Mouse (Mus musculus): ENCODE results near the gene Magt1. TPM values are rescaled to one million over a fixed set of nuclear protein-coding genes. Genes with fewer than 3 reads are reported as not detected.
A peak's percentile ranks its signal among the peaks of the same experiment; 100 is the strongest.
"Not testable (repeated sequence)": the region's sequence is repeated elsewhere in the genome, so short reads cannot be mapped to it uniquely, and the experiment has no call there.

The Magt1 gene
- polyA plus RNA-seq, 1 experiment from 2014 or later, result 23.4 TPM

- Histone ChIP-seq H3K27ac (replicated peaks; ENCODE audit: low read depth, low read length) (no peak overlapping the region), H3K9ac (replicated peaks; ENCODE audit: low read length) (no peak overlapping the region), H3K36me3 (ENCODE audit: control insufficient read depth, insufficient read depth, low read length) (no peaks in the 10 kb centered on the region)
These were observed 18.5 kb upstream of the Magt1 start for GRCm38 (mm10) chrX:106030176-106030575.

GRCm38 (mm10) chrX:106027343-106027674 lies 15.6 kb upstream of the Magt1 start:
- Histone ChIP-seq H3K27me3 (ENCODE audit: control insufficient read depth, insufficient read depth, low read length) (no peaks in the 10 kb centered on the region), H3K4me2 (ENCODE audit: low read length) (peak overlapping the region; percentile 60), H3K9ac (replicated peaks; ENCODE audit: low read length) (peak overlapping the region; percentile 54), H3K27ac (replicated peaks; ENCODE audit: low read depth, low read length) (peak overlapping the region; percentile 68; the same call in 1 of the 2 replicates), H3K36me3 (ENCODE audit: control insufficient read depth, insufficient read depth, low read length) (no peaks in the 10 kb centered on the region), H3K4me1 (ENCODE audit: control insufficient read depth, insufficient read depth, low read length) (0 out of 2 replicates have a peak, but pooled peaks cover 8% of the 10 kb centered on the region), H3K9me3 (ENCODE audit: control insufficient read depth, low read length) (no peaks in the 10 kb centered on the region), H3K4me3 (replicated peaks; ENCODE audit: low read depth, low read length) (peak overlapping the region; percentile 51)
- DNase-seq (no peak), ATAC-seq (ENCODE audit: low FRiP score, low TSS enrichment) (peak; percentile 28)
- 14% methylated on average over 8 of the region's 8 CpGs for WGBS

More at GRCm38 (mm10) chrX:106030176-106030575, 18.5 kb upstream of the Magt1 start:
- H3K4me2 ChIP-seq (ENCODE audit: low read length), result no peak overlapping the region
- 77% methylated on average over 5 of the region's 5 CpGs for WGBS
- no peaks in the 10 kb centered on the region for H3K27me3 ChIP-seq (ENCODE audit: control insufficient read depth, insufficient read depth, low read length)
- DNase-seq, result no peak
- H3K4me3 ChIP-seq (replicated peaks; ENCODE audit: low read depth, low read length), result no peak overlapping the region
- 0 out of 2 replicates have a peak, but pooled peaks cover 8% of the 10 kb centered on the region for H3K4me1 ChIP-seq (ENCODE audit: control insufficient read depth, insufficient read depth, low read length)
- no peaks in the 10 kb centered on the region for H3K9me3 ChIP-seq (ENCODE audit: control insufficient read depth, low read length)
- ATAC-seq (ENCODE audit: low FRiP score, low TSS enrichment), result no peak

GRCm38 (mm10) chrX:106026418-106027342 lies 15.0 kb upstream of the Magt1 start, which contains the start of gene Atp7a:
TSS of gene Atp7a (plus strand) at chrX:106027276.
- Histone ChIP-seq H3K9ac (replicated peaks; ENCODE audit: low read length) (peak within 1 kb of the TSS; percentile 54), H3K4me3 (replicated peaks; ENCODE audit: low read depth, low read length) (peak within 1 kb of the TSS; percentile 51), H3K36me3 (ENCODE audit: control insufficient read depth, insufficient read depth, low read length) (no peaks in the 10 kb centered on the region), H3K27ac (replicated peaks; ENCODE audit: low read depth, low read length) (peak within 1 kb of the TSS; percentile 68; the same call in 1 of the 2 replicates), H3K9me3 (ENCODE audit: control insufficient read depth, low read length) (no peaks in the 10 kb centered on the region), H3K4me2 (ENCODE audit: low read length) (peak within 1 kb of the TSS; percentile 60), H3K27me3 (ENCODE audit: control insufficient read depth, insufficient read depth, low read length) (no peaks in the 10 kb centered on the region), H3K4me1 (ENCODE audit: control insufficient read depth, insufficient read depth, low read length) (0 out of 2 replicates have a peak, but pooled peaks cover 8% of the 10 kb centered on the region)
- peak; percentile 97 for ATAC-seq (ENCODE audit: low FRiP score, low TSS enrichment)
- 22% methylated on average over 36 of the region's 36 CpGs for whole genome bisulfite sequencing
- peak; percentile 95 for DNase-seq

DNA sequence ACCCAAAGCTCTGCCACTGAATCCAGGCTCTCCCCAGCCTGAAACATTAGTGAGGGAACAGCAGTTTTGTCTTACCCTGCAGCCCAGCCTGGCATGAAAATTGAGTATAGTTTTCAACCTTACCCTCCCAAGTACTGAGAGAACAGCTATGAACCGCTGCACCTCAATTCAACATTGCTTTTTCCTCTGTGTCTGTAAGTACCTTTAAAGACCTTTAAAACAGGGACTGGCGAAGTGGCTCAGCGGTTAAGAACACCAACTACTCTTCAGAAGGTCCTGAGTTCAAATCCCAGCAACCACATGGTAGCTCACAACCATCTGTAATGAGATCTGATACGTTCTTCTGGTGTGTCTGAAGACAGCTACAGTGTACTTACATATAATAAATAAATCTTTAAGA lies 5.8 kb upstream of the Magt1 start:
- 92% methylated on average over 4 of the region's 4 CpGs for WGBS
- Histone ChIP-seq H3K9me3 (ENCODE audit: control insufficient read depth, low read length) (no peaks in the 10 kb centered on the region), H3K9ac (replicated peaks; ENCODE audit: low read length) (no peak overlapping the region), H3K27me3 (ENCODE audit: control insufficient read depth, insufficient read depth, low read length) (no peaks in the 10 kb centered on the region), H3K36me3 (ENCODE audit: control insufficient read depth, insufficient read depth, low read length) (peaks cover 8% of the 10 kb centered on the region; the same call in 1 of the 2 replicates), H3K4me1 (ENCODE audit: control insufficient read depth, insufficient read depth, low read length) (no peaks in the 10 kb centered on the region), H3K4me3 (replicated peaks; ENCODE audit: low read depth, low read length) (no peak overlapping the region), H3K27ac (replicated peaks; ENCODE audit: low read depth, low read length) (no peak overlapping the region), H3K4me2 (ENCODE audit: low read length) (no peak overlapping the region; the same call in 1 of the 2 replicates)
- ATAC-seq (ENCODE audit: low FRiP score, low TSS enrichment) (no peak), DNase-seq (no peak)

GRCm38 (mm10) chrX:106017102-106017501 lies 5.4 kb upstream of the Magt1 start:
- no peak overlapping the region for H3K9ac ChIP-seq (replicated peaks; ENCODE audit: low read length)
- peak overlapping the region; percentile 52 for H3K4me2 ChIP-seq (ENCODE audit: low read length)
- DNase-seq (no peak), ATAC-seq (ENCODE audit: low FRiP score, low TSS enrichment) (no peak)
- peaks cover 8% of the 10 kb centered on the region; the same call in 1 of the 2 replicates for H3K36me3 ChIP-seq (ENCODE audit: control insufficient read depth, insufficient read depth, low read length)
- WGBS, result 92% methylated on average over 3 of the region's 3 CpGs
- no peaks in the 10 kb centered on the region for H3K4me1 ChIP-seq (ENCODE audit: control insufficient read depth, insufficient read depth, low read length)
- H3K27me3 ChIP-seq (ENCODE audit: control insufficient read depth, insufficient read depth, low read length), result no peaks in the 10 kb centered on the region
- H3K27ac ChIP-seq (replicated peaks; ENCODE audit: low read depth, low read length), result no peak overlapping the region
- H3K4me3 ChIP-seq (replicated peaks; ENCODE audit: low read depth, low read length), result no peak overlapping the region
- no peaks in the 10 kb centered on the region for H3K9me3 ChIP-seq (ENCODE audit: control insufficient read depth, low read length)

DNA sequence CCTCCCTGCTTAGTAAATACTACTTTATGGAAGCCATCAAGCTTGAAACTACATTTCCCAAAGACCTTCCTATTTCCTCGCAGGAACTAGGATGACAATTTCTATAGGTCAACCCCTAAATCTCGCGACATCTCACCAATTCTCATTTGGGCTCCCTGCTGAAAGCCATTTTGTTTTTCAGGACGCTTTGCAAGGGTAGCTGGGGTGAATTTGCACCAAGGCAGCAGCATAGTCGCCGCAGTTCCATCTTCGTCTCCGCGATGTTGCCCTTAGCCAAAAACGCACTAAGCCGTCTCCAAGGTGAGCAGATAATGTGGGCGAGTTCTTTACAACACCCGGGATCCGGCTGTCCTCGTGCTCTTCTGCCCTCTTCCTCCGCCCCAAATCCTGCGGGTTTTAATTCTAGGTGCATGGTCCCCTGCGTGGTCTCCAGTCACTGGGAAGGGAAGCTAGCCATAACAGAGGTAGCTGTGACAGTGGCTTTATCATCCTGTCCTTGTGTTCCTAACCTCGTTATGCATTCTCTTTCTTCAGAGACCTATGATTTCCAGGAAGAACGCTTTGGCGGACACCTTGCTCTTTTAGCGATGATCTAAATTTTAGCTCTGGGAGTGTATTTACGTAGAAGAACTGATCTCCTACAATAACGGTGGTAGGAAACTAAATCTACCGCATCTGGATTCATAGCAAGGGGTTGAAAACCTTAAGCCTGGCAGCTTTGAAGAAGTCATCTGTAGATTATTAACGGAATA lies 4.0 kb upstream of the Magt1 start, which contains the start of gene Cox7b:
Cox7b (plus strand) TSS at position 130 of the 752 bp plus-strand sequence.
- Histone ChIP-seq H3K9ac (replicated peaks; ENCODE audit: low read length) (peak within 1 kb of the TSS; percentile 63), H3K4me3 (replicated peaks; ENCODE audit: low read depth, low read length) (peak within 1 kb of the TSS; percentile 54), H3K36me3 (ENCODE audit: control insufficient read depth, insufficient read depth, low read length) (peaks cover 8% of the 10 kb centered on the region; the same call in 1 of the 2 replicates), H3K4me1 (ENCODE audit: control insufficient read depth, insufficient read depth, low read length) (no peaks in the 10 kb centered on the region), H3K27ac (replicated peaks; ENCODE audit: low read depth, low read length) (peak within 1 kb of the TSS; percentile 82), H3K27me3 (ENCODE audit: control insufficient read depth, insufficient read depth, low read length) (no peaks in the 10 kb centered on the region), H3K9me3 (ENCODE audit: control insufficient read depth, low read length) (no peaks in the 10 kb centered on the region), H3K4me2 (ENCODE audit: low read length) (peak within 1 kb of the TSS; percentile 52)
- peak; percentile 32 for ATAC-seq (ENCODE audit: low FRiP score, low TSS enrichment)
- DNase-seq, result peak; percentile 94
- WGBS, result 14% methylated on average over 26 of the region's 26 CpGs

GRCm38 (mm10) chrX:106014741-106015377 lies 3.2 kb upstream of the Magt1 start:
- WGBS, result 65% methylated on average over 2 of the region's 2 CpGs
- not testable (repeated sequence) for H3K9me3 ChIP-seq (ENCODE audit: control insufficient read depth, low read length); H3K4me3 ChIP-seq (replicated peaks; ENCODE audit: low read depth, low read length); H3K9ac ChIP-seq (replicated peaks; ENCODE audit: low read length); DNase-seq; ATAC-seq (ENCODE audit: low FRiP score, low TSS enrichment); H3K27me3 ChIP-seq (ENCODE audit: control insufficient read depth, insufficient read depth, low read length); H3K4me1 ChIP-seq (ENCODE audit: control insufficient read depth, insufficient read depth, low read length); H3K36me3 ChIP-seq (ENCODE audit: control insufficient read depth, insufficient read depth, low read length); H3K27ac ChIP-seq (replicated peaks; ENCODE audit: low read depth, low read length)
- H3K4me2 ChIP-seq (ENCODE audit: low read length), result peak overlapping the region; percentile 31; the same call in 1 of the 2 replicates

DNA sequence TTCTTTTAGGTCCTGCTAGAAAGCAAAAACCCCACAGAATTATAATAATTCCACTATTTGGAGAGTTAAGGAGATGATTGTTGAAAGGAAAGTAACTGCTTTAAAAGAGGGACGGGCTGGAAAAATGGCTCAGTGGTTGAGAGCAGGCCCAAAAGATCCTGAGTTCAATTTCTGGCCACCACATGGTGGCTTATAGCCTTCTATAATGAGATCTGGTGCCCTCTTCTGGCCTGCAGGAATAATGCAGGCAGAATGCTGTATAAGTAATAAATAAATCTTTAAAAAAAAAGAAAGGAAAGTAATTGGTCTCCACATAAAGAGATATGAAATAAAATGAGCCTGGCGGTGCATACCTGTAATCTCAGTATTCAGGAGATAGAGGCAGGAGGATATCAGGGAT lies 1.5 kb upstream of the Magt1 start:
- Histone ChIP-seq H3K27ac (replicated peaks; ENCODE audit: low read depth, low read length) (no peak overlapping the region), H3K4me1 (ENCODE audit: control insufficient read depth, insufficient read depth, low read length) (no peaks in the 10 kb centered on the region), H3K9ac (replicated peaks; ENCODE audit: low read length) (no peak overlapping the region), H3K4me2 (ENCODE audit: low read length) (no peak overlapping the region), H3K36me3 (ENCODE audit: control insufficient read depth, insufficient read depth, low read length) (no peaks in the 10 kb centered on the region), H3K9me3 (ENCODE audit: control insufficient read depth, low read length) (no peaks in the 10 kb centered on the region), H3K4me3 (replicated peaks; ENCODE audit: low read depth, low read length) (no peak overlapping the region), H3K27me3 (ENCODE audit: control insufficient read depth, insufficient read depth, low read length) (no peaks in the 10 kb centered on the region)
- WGBS, result 37% methylated on average over 2 of the region's 2 CpGs
- peak; percentile 80 for DNase-seq
- no peak for ATAC-seq (ENCODE audit: low FRiP score, low TSS enrichment)

All from midbrain, embryonic 14.5 days (tissue).